Mouse (Mus musculus) frontal cortex, postnatal 25 days (tissue): ENCODE results near the gene Flt3.

Experiments used
- DNase-seq, 2 experiments: peaks; one replicate each; pipeline ENCODE4 v3.0.0; 2022; ENCODE audit warnings: low spot score in 2 of 2

The Flt3 gene

GRCm38 (mm10) chr5:147312830-147313685 lies 87.2 kb downstream of the Flt3 start:
- DNase-seq = no peak

GRCm38 (mm10) chr5:147309786-147310185 lies 90.5 kb downstream of the Flt3 start:
- no peak for DNase-seq

- no peak for DNase-seq
Observed at GRCm38 (mm10) chr5:147308451-147308850, 91.8 kb downstream of the Flt3 start.

GRCm38 (mm10) chr5:147307398-147307785 lies 92.9 kb downstream of the Flt3 start:
- no peak for DNase-seq

- no peak for DNase-seq
Observed at GRCm38 (mm10) chr5:147306638-147307397, 93.5 kb downstream of the Flt3 start, which contains the start of gene Cdx2. TSS of gene Cdx2 (minus strand) at chr5:147307270.

- no peak for DNase-seq
Observed at GRCm38 (mm10) chr5:147305856-147306637, 94.2 kb downstream of the Flt3 start.

GRCm38 (mm10) chr5:147305166-147305565 lies 95.1 kb downstream of the Flt3 start:
- no peak for DNase-seq

GRCm38 (mm10) chr5:147304276-147305155 lies 95.8 kb downstream of the Flt3 start:
- DNase-seq = no peak

- no peak for DNase-seq
Observed at GRCm38 (mm10) chr5:147302746-147303400, 97.4 kb downstream of the Flt3 start.

- DNase-seq = no peak
Observed at GRCm38 (mm10) chr5:147302141-147302540, 98.1 kb downstream of the Flt3 start.

- no peak for DNase-seq
Observed at GRCm38 (mm10) chr5:147301781-147302070, 98.6 kb downstream of the Flt3 start.

- DNase-seq = no peak
Observed at GRCm38 (mm10) chr5:147300917-147301780, 99.1 kb downstream of the Flt3 start.

- DNase-seq = no peak
Observed at GRCm38 (mm10) chr5:147300001-147300363, 100.3 kb downstream of the Flt3 start.

GRCm38 (mm10) chr5:147299255-147300000 lies 100.9 kb downstream of the Flt3 start:
- DNase-seq = no peak

- DNase-seq = no peak
Observed at GRCm38 (mm10) chr5:147297249-147297648, 103.0 kb downstream of the Flt3 start.

- no peak for DNase-seq
Observed at GRCm38 (mm10) chr5:147294121-147294520, 106.2 kb downstream of the Flt3 start.

- peak; percentile 35 to 47 for DNase-seq
Observed at GRCm38 (mm10) chr5:147293127-147293910, 107.0 kb downstream of the Flt3 start.

- DNase-seq = no peak
Observed at GRCm38 (mm10) chr5:147292506-147293120, 107.7 kb downstream of the Flt3 start.
